ENCODE assay signal across 16 mouse cellular contexts in genomic region chr2:38405356-38405755, GRCm38 (mm10).
DNase-seq lines count a peak whose midpoint lies in the region; TF ChIP-seq lines count a peak whose summit lies in the region.
"Had no signal": no experiment of that assay in that cellular context is flagged by ENCODE, and none has a peak within 500 bp of the region (broad histone marks: within the 10 kb centered on the region; RNA-seq: fewer than 3 reads in every experiment).

No protein-coding gene starts in this region.

- dilution Hi-C loops in CH12.LX (cut with MboI; ENCODE audit: extremely low pct_ligation_motif_present, extremely low pct_unique_long_range_greater_than_20kb, low sequenced_read_pairs): no loop called here

- H3K9ac ChIP-seq in CH12.LX (ENCODE audit: insufficient read depth, low read depth): no peak overlapping the region

- no peak overlapping the region for H3K4me3 ChIP-seq in CH12.LX (replicated peaks in 1 of 3; ENCODE audit: low read depth in 2 of 3, low read length in 2 of 3, poor library complexity in 1 of 3)

- TF ChIP-seq EP300 in CH12.LX (IDR thresholded peaks at IDR 0.05; ENCODE audit: low read length): peak; percentile 75

- H3K79me2 ChIP-seq in CH12.LX (replicated peaks; ENCODE audit: control insufficient read depth, extremely low read depth, insufficient read depth, poor library complexity, severe bottlenecking): no peaks in the 10 kb centered on the region

- H3K27ac ChIP-seq in CH12.LX (ENCODE audit: insufficient read depth, low read depth): no peak overlapping the region

- in situ Hi-C loops in CH12.LX (cut with MboI; ENCODE audit: low pct_ligation_motif_present, low pct_unique_long_range_greater_than_20kb, low sequenced_read_pairs): no loop called here

- no peak for TF ChIP-seq POLR2A in CH12.LX (IDR thresholded peaks at IDR 0.05; ENCODE audit: low read depth, low read length)

- TF ChIP-seq RAD21 in CH12.LX (IDR thresholded peaks at IDR 0.05; ENCODE audit: low read depth, low read length): no peak

- H3K9me3 ChIP-seq in CH12.LX (replicated peaks; ENCODE audit: low read length): no peaks in the 10 kb centered on the region
- H3K9me3 ChIP-seq: G1E had no signal

- no peaks in the 10 kb centered on the region for H3K36me3 ChIP-seq in CH12.LX (replicated peaks in 1 of 2; ENCODE audit: control insufficient read depth in 1 of 2, insufficient read depth in 1 of 2, low read length in 1 of 2)
- H3K36me3 ChIP-seq: G1E had no signal

- peak; percentile 78 for DNase-seq in CH12.LX (ENCODE audit: extremely low read depth)
- no peak for DNase-seq in embryo, embryonic 10.5 days (ENCODE audit: low spot score)
- DNase-seq: adrenal gland, adult 2 months; adrenal gland, adult 8-10 months; adrenal gland, postnatal 10 days; adrenal gland, postnatal 14 days; adrenal gland, postnatal 25 days; adrenal gland, postnatal 36 days; B cell, adult 2 months; cerebellum, adult 11 months; cerebellum, adult 11-12 months; cerebellum, adult 18-20 months; cerebellum, adult 2 months; cerebellum, adult 8-10 months had no signal

- H3K27me3 ChIP-seq in CH12.LX (replicated peaks): peaks cover 6% of the 10 kb centered on the region
- H3K27me3 ChIP-seq: Patski had no signal

- H3K4me2 ChIP-seq in CH12.LX (ENCODE audit: insufficient read depth, low read depth, poor library complexity, severe bottlenecking): no peak overlapping the region

- TF ChIP-seq CTCF in CH12.LX (conservative IDR thresholded peaks at IDR 0.05 in 1 of 2, IDR thresholded peaks at IDR 0.05 in 1 of 2; ENCODE audit: low read depth in 2 of 2, low read length in 2 of 2): no peak

- peaks cover 14 to 37% of the 10 kb centered on the region in 2 experiments for H3K4me1 ChIP-seq in CH12.LX (ENCODE audit: control insufficient read depth in 1 of 2, insufficient read depth in 2 of 2)

TF ChIP-seq in CH12.LX, 34 proteins besides CTCF, POLR2A, EP300 and RAD21:
- 0 out of 2 replicates have a peak, but pooled peaks have one; percentile 3 for TF ChIP-seq MAFK (IDR thresholded peaks at IDR 0.05; ENCODE audit: insufficient replicate concordance, low read length)
- no peak for TF ChIP-seq CHD1 (IDR thresholded peaks at IDR 0.05; ENCODE audit: low read depth, low read length)
- no peak for TF ChIP-seq E2F4 (IDR thresholded peaks at IDR 0.05; ENCODE audit: insufficient replicate concordance, low read depth, low read length)
- no peak for TF ChIP-seq GABPA (IDR thresholded peaks at IDR 0.05; ENCODE audit: insufficient replicate concordance, low read depth, low read length)
- peak; percentile 54; the same call in 1 of the 2 replicates for TF ChIP-seq MEF2A (IDR thresholded peaks at IDR 0.05; ENCODE audit: borderline replicate concordance, low read depth, low read length)
- no peak for TF ChIP-seq USF1 (IDR thresholded peaks at IDR 0.05; ENCODE audit: low read depth, low read length)
- peak; percentile 56 for TF ChIP-seq ETS1 (conservative IDR thresholded peaks at IDR 0.05; ENCODE audit: low read depth, low read length)
- peak; percentile 69; the same call in 1 of the 2 replicates for TF ChIP-seq TBP (conservative IDR thresholded peaks at IDR 0.05; ENCODE audit: low read depth, low read length)
- 0 out of 2 replicates have a peak, but pooled peaks have one; percentile 21 for TF ChIP-seq JUND (conservative IDR thresholded peaks at IDR 0.05; ENCODE audit: low read depth, low read length)
- TF ChIP-seq MAX (IDR thresholded peaks at IDR 0.05; ENCODE audit: low read length): peak; percentile 34; the same call in 1 of the 2 replicates
- TF ChIP-seq UBTF (IDR thresholded peaks at IDR 0.05; ENCODE audit: low read depth, low read length): no peak
- TF ChIP-seq USF2 (conservative IDR thresholded peaks at IDR 0.05; ENCODE audit: low read depth, low read length): no peak
- peak; percentile 49; the same call in 1 of the 2 replicates for TF ChIP-seq TCF12 (IDR thresholded peaks at IDR 0.05; ENCODE audit: low read depth, low read length)
- TF ChIP-seq ZC3H11A (IDR thresholded peaks at IDR 0.05; ENCODE audit: low read depth, low read length): no peak
- TF ChIP-seq MYC (IDR thresholded peaks at IDR 0.05; ENCODE audit: low read depth, low read length): 0 out of 2 replicates have a peak, but pooled peaks have one; percentile 27
- 0 out of 2 replicates have a peak, but pooled peaks have one; percentile 19 for TF ChIP-seq IRF4 (IDR thresholded peaks at IDR 0.05; ENCODE audit: low read depth, low read length)
- peak; percentile 44; the same call in 1 of the 2 replicates for TF ChIP-seq BHLHE40 (IDR thresholded peaks at IDR 0.05; ENCODE audit: low read depth, low read length)
- TF ChIP-seq ZKSCAN1 (IDR thresholded peaks at IDR 0.05; ENCODE audit: borderline replicate concordance, low read depth, low read length): no peak
TF ChIP-seq in CH12.LX: peak in this region for 10.
